Mouse (Mus musculus) CH12F3 (cell line): ENCODE results near the gene Cd1d1.
"Not testable (repeated sequence)": the region's sequence is repeated elsewhere in the genome, so short reads cannot be mapped to it uniquely, and the experiment has no call there.

Source experiments
- in situ Hi-C: fragments of 300-500 bp; cut with MboI; formaldehyde crosslinking; loops from 2 replicates; pipeline ENCODE4 v1.14.3; 2020; ENCODE audit warnings: low sequenced_read_pairs

Cd1d1 gene

GRCm38 (mm10) chr3:86999415-86999740 lies at the start of gene Cd1d1:
Cd1d1 (minus strand) TSS chr3:86999441.
- in situ Hi-C loops, result no loop called here

GRCm38 (mm10) chr3:87047801-87048200 lies 48.6 kb upstream of the Cd1d1 start:
- in situ Hi-C loops, result no loop called here

GRCm38 (mm10) chr3:87041733-87042132 lies 42.5 kb upstream of the Cd1d1 start:
- in situ Hi-C loops, result no loop called here

- in situ Hi-C loops, result no loop called here
Observed at GRCm38 (mm10) chr3:87038500-87038899, 39.3 kb upstream of the Cd1d1 start.

GRCm38 (mm10) chr3:87034061-87034460 lies 34.8 kb upstream of the Cd1d1 start:
- in situ Hi-C loops, result no loop called here

GRCm38 (mm10) chr3:87033357-87033756 lies 34.1 kb upstream of the Cd1d1 start:
- in situ Hi-C loops, result no loop called here

- in situ Hi-C loops, result no loop called here
Observed at GRCm38 (mm10) chr3:87030855-87031254, 31.6 kb upstream of the Cd1d1 start.

GRCm38 (mm10) chr3:87017707-87018106 lies 18.5 kb upstream of the Cd1d1 start:
- in situ Hi-C loops, result no loop called here

- in situ Hi-C loops, result no loop called here
Observed at GRCm38 (mm10) chr3:87017001-87017400, 17.8 kb upstream of the Cd1d1 start.

GRCm38 (mm10) chr3:87015931-87016330 lies 16.7 kb upstream of the Cd1d1 start:
- in situ Hi-C loops, result no loop called here

- in situ Hi-C loops, result not testable (repeated sequence)
Observed at GRCm38 (mm10) chr3:87012406-87012805, 13.2 kb upstream of the Cd1d1 start.

- in situ Hi-C loops, result not testable (repeated sequence)
Observed at GRCm38 (mm10) chr3:87008281-87008680, 9.0 kb upstream of the Cd1d1 start.

- in situ Hi-C loops, result no loop called here
Observed at GRCm38 (mm10) chr3:87000676-87001075, 1.4 kb upstream of the Cd1d1 start.

- in situ Hi-C loops, result no loop called here
Observed at GRCm38 (mm10) chr3:87000051-87000450, 810 bp upstream of the Cd1d1 start.

GRCm38 (mm10) chr3:86998433-86999414 lies 517 bp downstream of the Cd1d1 start:
- in situ Hi-C loops, result not testable (repeated sequence)

- in situ Hi-C loops, result no loop called here
Observed at GRCm38 (mm10) chr3:86996111-86996510, 3.1 kb downstream of the Cd1d1 start.

- in situ Hi-C loops, result no loop called here
Observed at GRCm38 (mm10) chr3:86995381-86995780, 3.9 kb downstream of the Cd1d1 start.

GRCm38 (mm10) chr3:86986969-86987368 lies 12.3 kb downstream of the Cd1d1 start:
- in situ Hi-C loops, result not testable (repeated sequence)

- in situ Hi-C loops, result no loop called here
Observed at GRCm38 (mm10) chr3:86986490-86986889, 12.8 kb downstream of the Cd1d1 start.

GRCm38 (mm10) chr3:86983382-86983781 lies 15.9 kb downstream of the Cd1d1 start:
- in situ Hi-C loops, result no loop called here

GRCm38 (mm10) chr3:86976546-86976945 lies 22.7 kb downstream of the Cd1d1 start:
- in situ Hi-C loops, result no loop called here

GRCm38 (mm10) chr3:86975150-86975549 lies 24.1 kb downstream of the Cd1d1 start:
- in situ Hi-C loops, result no loop called here
